ENCODE assay signal across 16 mouse cellular contexts in genomic region chr2:30573522-30573921, GRCm38 (mm10).
"Had no signal": no experiment of that assay in that cellular context is flagged by ENCODE, and none has a peak within 500 bp of the region (broad histone marks: within the 10 kb centered on the region; RNA-seq: fewer than 3 reads in every experiment).

No protein-coding gene starts in this region.

- DNase-seq: heart, postnatal 10 days; heart, postnatal 14 days; heart, postnatal 36 days; heart, postnatal 4 days; kidney, adult 11 months; kidney, adult 18-20 months; kidney, adult 2 months; kidney, adult 8-10 months; kidney, adult 9 months; kidney, postnatal 10 days; kidney, postnatal 14 days; kidney, postnatal 25 days; kidney, postnatal 36 days; kidney, postnatal 4 days; layer of hippocampus, adult 9-11 months; layer of hippocampus, postnatal 36 days had no signal
